Mouse (Mus musculus): ENCODE results near the gene Galnt18. TPM values are rescaled to one million over a fixed set of nuclear protein-coding genes. Genes with fewer than 3 reads are reported as not detected.

The Galnt18 gene
- polyA plus RNA-seq, 1 experiment: 11.9 TPM

GRCm38 (mm10) chr7:111699446-111699845, 80.3 kb downstream of the Galnt18 start:
- no peaks in the 10 kb centered on the region for H3K79me2 ChIP-seq (ENCODE audit: control insufficient read depth, insufficient read depth)
- H3K36me3 ChIP-seq (ENCODE audit: control insufficient read depth, insufficient read depth): no peaks in the 10 kb centered on the region
- no peaks in the 10 kb centered on the region for H3K79me3 ChIP-seq (ENCODE audit: low read depth)
- TF ChIP-seq USF1 (IDR thresholded peaks at IDR 0.05; ENCODE audit: low read depth): no peak
- no peak for TF ChIP-seq MYOD1 (IDR thresholded peaks at IDR 0.05; ENCODE audit: control insufficient read depth, insufficient read length, low read depth)
- no peak for TF ChIP-seq CTCF (IDR thresholded peaks at IDR 0.05; ENCODE audit: control insufficient read depth, insufficient read depth, insufficient read length)
- no peak for TF ChIP-seq MAX (IDR thresholded peaks at IDR 0.05)
- no peak for TF ChIP-seq MYOG (IDR thresholded peaks at IDR 0.05; ENCODE audit: control insufficient read depth, extremely low read depth, insufficient read length)
- TF ChIP-seq CEBPB (IDR thresholded peaks at IDR 0.05; ENCODE audit: low read depth): no peak
- TF ChIP-seq FOSL1 (IDR thresholded peaks at IDR 0.05; ENCODE audit: insufficient read depth, low read length, poor library complexity, severe bottlenecking): no peak
- H3K27me3 ChIP-seq (ENCODE audit: control insufficient read depth, insufficient read depth, insufficient read length): no peaks in the 10 kb centered on the region
- no peak overlapping the region for H3K4me3 ChIP-seq (ENCODE audit: insufficient read depth, poor library complexity, severe bottlenecking)
- no peak overlapping the region for H3ac ChIP-seq (ENCODE audit: control insufficient read depth, insufficient read length, low read depth)

GRCm38 (mm10) chr7:111696226-111696625, 83.6 kb downstream of the Galnt18 start:
- Histone ChIP-seq H3K27me3 (ENCODE audit: control insufficient read depth, insufficient read depth, insufficient read length) (no peaks in the 10 kb centered on the region), H3K4me3 (ENCODE audit: insufficient read depth, poor library complexity, severe bottlenecking) (no peak overlapping the region), H3ac (ENCODE audit: control insufficient read depth, insufficient read length, low read depth) (no peak overlapping the region), H3K79me2 (ENCODE audit: control insufficient read depth, insufficient read depth) (no peaks in the 10 kb centered on the region), H3K36me3 (ENCODE audit: control insufficient read depth, insufficient read depth) (no peaks in the 10 kb centered on the region), H3K79me3 (ENCODE audit: low read depth) (no peaks in the 10 kb centered on the region)
- TF ChIP-seq USF1 (IDR thresholded peaks at IDR 0.05; ENCODE audit: low read depth): no peak
- no peak for TF ChIP-seq CEBPB (IDR thresholded peaks at IDR 0.05; ENCODE audit: low read depth)
- TF ChIP-seq MYOD1 (IDR thresholded peaks at IDR 0.05; ENCODE audit: control insufficient read depth, insufficient read length, low read depth): no peak
- no peak for TF ChIP-seq FOSL1 (IDR thresholded peaks at IDR 0.05; ENCODE audit: insufficient read depth, low read length, poor library complexity, severe bottlenecking)
- TF ChIP-seq CTCF (IDR thresholded peaks at IDR 0.05; ENCODE audit: control insufficient read depth, insufficient read depth, insufficient read length): no peak
- TF ChIP-seq MAX (IDR thresholded peaks at IDR 0.05): no peak
- TF ChIP-seq MYOG (IDR thresholded peaks at IDR 0.05; ENCODE audit: control insufficient read depth, extremely low read depth, insufficient read length): no peak

- no peak overlapping the region for H3K4me3 ChIP-seq (ENCODE audit: insufficient read depth, poor library complexity, severe bottlenecking)
- no peaks in the 10 kb centered on the region for H3K36me3 ChIP-seq (ENCODE audit: control insufficient read depth, insufficient read depth)
- no peaks in the 10 kb centered on the region for H3K79me2 ChIP-seq (ENCODE audit: control insufficient read depth, insufficient read depth)
- H3ac ChIP-seq (ENCODE audit: control insufficient read depth, insufficient read length, low read depth): no peak overlapping the region
- TF ChIP-seq CEBPB (IDR thresholded peaks at IDR 0.05; ENCODE audit: low read depth): no peak
- TF ChIP-seq USF1 (IDR thresholded peaks at IDR 0.05; ENCODE audit: low read depth): no peak
- no peak for TF ChIP-seq MYOG (IDR thresholded peaks at IDR 0.05; ENCODE audit: control insufficient read depth, extremely low read depth, insufficient read length)
- no peak for TF ChIP-seq CTCF (IDR thresholded peaks at IDR 0.05; ENCODE audit: control insufficient read depth, insufficient read depth, insufficient read length)
- TF ChIP-seq MYOD1 (IDR thresholded peaks at IDR 0.05; ENCODE audit: control insufficient read depth, insufficient read length, low read depth): no peak
- no peaks in the 10 kb centered on the region for H3K79me3 ChIP-seq (ENCODE audit: low read depth)
- no peaks in the 10 kb centered on the region for H3K27me3 ChIP-seq (ENCODE audit: control insufficient read depth, insufficient read depth, insufficient read length)
These were observed 85.5 kb downstream of the Galnt18 start for GRCm38 (mm10) chr7:111694312-111694711.

- H3K4me3 ChIP-seq (ENCODE audit: insufficient read depth, poor library complexity, severe bottlenecking): no peak overlapping the region
- H3K79me2 ChIP-seq (ENCODE audit: control insufficient read depth, insufficient read depth): no peaks in the 10 kb centered on the region
- no peak overlapping the region for H3ac ChIP-seq (ENCODE audit: control insufficient read depth, insufficient read length, low read depth)
- H3K36me3 ChIP-seq (ENCODE audit: control insufficient read depth, insufficient read depth): no peaks in the 10 kb centered on the region
- TF ChIP-seq MYOD1 (IDR thresholded peaks at IDR 0.05; ENCODE audit: control insufficient read depth, insufficient read length, low read depth) (no peak), MAX (IDR thresholded peaks at IDR 0.05) (no peak), FOSL1 (IDR thresholded peaks at IDR 0.05; ENCODE audit: insufficient read depth, low read length, poor library complexity, severe bottlenecking) (no peak), CTCF (IDR thresholded peaks at IDR 0.05; ENCODE audit: control insufficient read depth, insufficient read depth, insufficient read length) (no peak), CEBPB (IDR thresholded peaks at IDR 0.05; ENCODE audit: low read depth) (no peak), MYOG (IDR thresholded peaks at IDR 0.05; ENCODE audit: control insufficient read depth, extremely low read depth, insufficient read length) (no peak)
- no peaks in the 10 kb centered on the region for H3K27me3 ChIP-seq (ENCODE audit: control insufficient read depth, insufficient read depth, insufficient read length)
- no peaks in the 10 kb centered on the region for H3K79me3 ChIP-seq (ENCODE audit: low read depth)
These were observed 87.0 kb downstream of the Galnt18 start for GRCm38 (mm10) chr7:111692641-111693261.

GRCm38 (mm10) chr7:111680108-111680507, 99.7 kb downstream of the Galnt18 start:
- Histone ChIP-seq H3ac (ENCODE audit: control insufficient read depth, insufficient read length, low read depth) (no peak overlapping the region), H3K36me3 (ENCODE audit: control insufficient read depth, insufficient read depth) (no peaks in the 10 kb centered on the region), H3K79me2 (ENCODE audit: control insufficient read depth, insufficient read depth) (no peaks in the 10 kb centered on the region), H3K79me3 (ENCODE audit: low read depth) (no peaks in the 10 kb centered on the region), H3K27me3 (ENCODE audit: control insufficient read depth, insufficient read depth, insufficient read length) (no peaks in the 10 kb centered on the region), H3K4me3 (ENCODE audit: insufficient read depth, poor library complexity, severe bottlenecking) (no peak overlapping the region)
- no peak for TF ChIP-seq MAX (IDR thresholded peaks at IDR 0.05)

GRCm38 (mm10) chr7:111676483-111676882, 103.3 kb downstream of the Galnt18 start:
- Histone ChIP-seq H3K4me3 (ENCODE audit: insufficient read depth, poor library complexity, severe bottlenecking) (no peak overlapping the region), H3K79me3 (ENCODE audit: low read depth) (no peaks in the 10 kb centered on the region), H3ac (ENCODE audit: control insufficient read depth, insufficient read length, low read depth) (no peak overlapping the region), H3K27me3 (ENCODE audit: control insufficient read depth, insufficient read depth, insufficient read length) (no peaks in the 10 kb centered on the region), H3K36me3 (ENCODE audit: control insufficient read depth, insufficient read depth) (no peaks in the 10 kb centered on the region), H3K79me2 (ENCODE audit: control insufficient read depth, insufficient read depth) (no peaks in the 10 kb centered on the region)
- TF ChIP-seq FOSL1 (IDR thresholded peaks at IDR 0.05; ENCODE audit: insufficient read depth, low read length, poor library complexity, severe bottlenecking) (no peak), CEBPB (IDR thresholded peaks at IDR 0.05; ENCODE audit: low read depth) (no peak), MYOD1 (IDR thresholded peaks at IDR 0.05; ENCODE audit: control insufficient read depth, insufficient read length, low read depth) (no peak)

Measured in C2C12 (cell line).